Mouse (Mus musculus): Measurements from ENCODE around the gene Amotl2. TPM values are rescaled to one million over a fixed set of nuclear protein-coding genes. Genes with fewer than 3 reads are reported as not detected.

Amotl2 gene
- polyA plus RNA-seq, 1 experiment from 2014 or later, result 4.5 TPM

DNA sequence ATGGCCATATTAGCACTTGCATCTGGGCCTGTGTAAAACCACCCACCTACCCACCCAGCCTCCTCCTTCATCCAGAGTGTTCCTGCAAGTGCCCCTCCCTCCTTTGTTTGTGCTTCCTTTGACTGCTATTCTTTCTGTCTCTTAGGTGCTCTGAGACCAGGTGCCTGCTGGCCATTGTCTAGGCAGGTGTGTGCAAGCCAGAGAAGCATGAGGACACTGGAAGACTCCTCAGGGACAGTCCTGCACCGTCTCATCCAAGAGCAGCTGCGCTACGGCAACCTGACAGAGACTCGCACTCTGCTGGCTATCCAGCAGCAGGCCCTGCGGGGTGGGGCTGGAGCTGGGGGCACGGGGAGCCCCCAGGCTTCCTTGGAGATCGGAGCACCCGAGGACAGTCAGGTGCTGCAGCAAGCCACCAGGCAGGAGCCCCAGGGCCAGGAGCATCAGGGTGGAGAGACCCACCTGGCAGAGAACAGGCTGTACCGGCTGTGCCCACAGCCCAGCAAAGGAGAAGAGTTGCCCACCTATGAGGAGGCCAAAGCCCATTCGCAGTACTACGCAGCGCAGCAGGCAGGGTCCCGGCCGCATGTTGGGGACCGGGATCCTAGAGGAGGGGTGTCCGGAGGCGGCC is 3.6 kb downstream of the Amotl2 start:
- DNase-seq (no peak), ATAC-seq (ENCODE audit: low read depth) (no peak)
- peak overlapping the region; percentile 39; the same call in 1 of the 2 replicates for H3K9ac ChIP-seq
- H3K27ac ChIP-seq, result peak overlapping the region; percentile 20; the same call in 1 of the 2 replicates
- peaks cover 32% of the 10 kb centered on the region for H3K36me3 ChIP-seq
- H3K4me2 ChIP-seq, result peak overlapping the region; percentile 67
- WGBS (ENCODE audit: insufficient replicate concordance), result 64% methylated on average over 17 of the region's 17 CpGs
- no peaks in the 10 kb centered on the region for H3K9me3 ChIP-seq (replicated peaks)
- peaks cover 33% of the 10 kb centered on the region for H3K4me1 ChIP-seq (replicated peaks)
- peak overlapping the region; percentile 63 for H3K4me3 ChIP-seq (replicated peaks)
- peaks cover 59% of the 10 kb centered on the region for H3K27me3 ChIP-seq

DNA sequence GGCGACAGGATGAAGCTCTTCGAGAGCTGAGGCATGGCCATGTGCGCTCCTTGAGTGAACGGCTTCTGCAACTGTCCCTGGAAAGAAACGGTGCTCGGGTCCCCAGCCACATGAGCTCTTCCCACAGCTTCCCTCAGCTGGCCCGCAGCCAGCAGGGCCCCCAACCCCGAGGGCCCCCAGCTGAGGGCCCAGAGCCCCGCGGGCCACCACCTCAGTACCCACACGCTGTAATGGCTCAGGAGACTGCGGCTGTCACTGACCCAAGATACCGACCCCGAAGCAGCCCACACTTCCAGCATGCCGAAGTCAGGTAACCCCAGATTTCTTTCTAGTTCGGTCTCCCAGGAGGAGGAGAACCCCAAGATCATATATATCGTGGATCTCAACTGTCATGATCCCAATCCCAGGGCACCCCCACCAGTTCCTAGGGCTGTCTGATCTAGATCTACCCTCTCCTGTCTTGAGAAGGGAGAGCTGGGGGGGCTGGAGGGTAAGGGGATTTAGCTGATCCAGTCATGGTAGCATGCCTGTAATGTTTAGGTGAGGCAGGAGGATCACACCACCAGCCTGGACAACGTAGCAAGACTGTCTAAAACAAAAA is 4.2 kb downstream of the Amotl2 start:
- no peaks in the 10 kb centered on the region for H3K9me3 ChIP-seq (replicated peaks)
- H3K27ac ChIP-seq, result peak overlapping the region; percentile 20; the same call in 1 of the 2 replicates
- peak overlapping the region; percentile 36 for H3K9ac ChIP-seq
- peak overlapping the region; percentile 63 for H3K4me3 ChIP-seq (replicated peaks)
- H3K36me3 ChIP-seq, result peaks cover 32% of the 10 kb centered on the region
- 66% methylated on average over 18 of the region's 18 CpGs for WGBS (ENCODE audit: insufficient replicate concordance)
- peak overlapping the region; percentile 67 for H3K4me2 ChIP-seq
- peaks cover 34% of the 10 kb centered on the region for H3K4me1 ChIP-seq (replicated peaks)
- DNase-seq (no peak), ATAC-seq (ENCODE audit: low read depth) (no peak)
- peaks cover 55% of the 10 kb centered on the region for H3K27me3 ChIP-seq

DNA sequence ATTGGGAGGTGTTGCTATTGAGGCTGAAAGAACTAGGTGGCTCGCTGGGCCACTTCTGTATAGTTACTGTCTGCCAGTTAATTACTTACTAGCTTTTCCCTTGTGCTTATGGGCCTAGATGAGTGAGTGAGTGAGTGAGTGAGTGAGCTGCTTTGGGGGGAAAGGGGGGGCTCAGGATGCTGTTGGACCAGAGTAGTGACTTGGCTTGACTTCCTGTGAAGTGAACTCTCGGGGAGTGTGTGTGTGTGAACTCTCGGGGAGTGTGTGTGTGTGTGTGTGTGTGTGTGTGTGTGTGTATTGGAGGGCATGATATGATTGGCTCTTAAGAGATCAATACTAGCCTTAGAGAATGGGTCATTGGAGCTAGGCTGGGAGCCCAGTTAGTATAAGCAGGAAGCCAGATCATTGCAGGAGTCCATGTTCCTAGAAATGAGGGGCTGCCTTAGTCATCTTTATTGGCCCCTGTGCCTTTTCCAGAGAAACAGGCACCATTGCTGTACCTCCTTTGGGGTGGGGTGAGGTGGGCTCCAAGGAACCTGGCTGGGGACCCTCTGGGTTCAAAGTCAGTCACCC is 5.0 kb downstream of the Amotl2 start:
- Histone ChIP-seq H3K4me1 (replicated peaks) (peaks cover 40% of the 10 kb centered on the region), H3K4me3 (replicated peaks) (no peak overlapping the region), H3K9ac (no peak overlapping the region), H3K27me3 (peaks cover 47% of the 10 kb centered on the region), H3K36me3 (peaks cover 32% of the 10 kb centered on the region), H3K27ac (0 out of 2 replicates have a peak overlapping the region, but pooled peaks have one; percentile 58), H3K4me2 (peak overlapping the region; percentile 67; the same call in 1 of the 2 replicates), H3K9me3 (replicated peaks) (no peaks in the 10 kb centered on the region)
- WGBS (ENCODE audit: insufficient replicate concordance), result 40% methylated on average over 3 of the region's 3 CpGs
- DNase-seq, result no peak
- no peak for ATAC-seq (ENCODE audit: low read depth)

DNA sequence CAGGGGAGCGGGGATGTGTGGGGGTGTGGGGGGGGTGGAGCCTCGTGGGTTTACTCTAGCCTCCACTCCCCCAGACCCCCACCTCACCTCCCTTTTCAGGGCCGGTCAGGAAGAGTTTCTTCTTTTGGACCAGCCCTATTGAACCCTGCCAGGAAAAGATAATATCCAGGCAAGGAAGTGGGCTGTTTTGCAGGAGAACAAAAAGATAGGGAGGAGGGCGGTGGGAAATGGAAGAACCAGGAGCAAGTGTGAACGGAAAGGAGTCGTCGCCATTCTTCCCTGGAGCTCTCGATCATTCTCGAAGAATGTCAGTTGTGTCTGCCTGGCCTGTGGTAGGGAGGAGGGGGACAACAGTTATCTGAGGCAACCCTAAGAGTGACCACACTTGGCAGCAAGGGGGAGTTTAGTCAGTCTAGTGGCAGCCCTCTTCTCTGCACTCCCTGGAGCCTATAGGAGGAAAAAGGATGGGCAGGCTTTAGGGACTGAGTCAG is 5.6 kb downstream of the Amotl2 start:
- peak overlapping the region; percentile 67; the same call in 1 of the 2 replicates for H3K4me2 ChIP-seq

DNA sequence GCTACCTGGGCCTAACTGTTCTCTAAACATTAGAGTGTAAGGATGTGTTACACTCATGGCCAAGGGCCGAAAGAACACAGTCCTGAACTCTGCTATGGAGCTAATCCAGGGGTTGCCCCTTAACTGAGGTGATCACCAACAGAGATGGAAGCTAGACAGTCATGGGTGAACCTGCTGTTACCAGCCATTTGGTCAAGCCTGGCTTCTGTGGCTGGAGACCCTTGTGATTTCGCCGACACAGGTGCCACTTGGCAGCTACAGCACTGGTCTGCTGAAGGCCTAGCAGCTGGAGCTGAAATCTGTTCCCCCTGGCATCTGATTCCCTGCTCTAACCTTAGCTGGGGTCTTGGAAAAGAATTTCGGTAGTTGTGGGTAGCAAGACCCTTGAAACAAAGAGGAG is 6.3 kb downstream of the Amotl2 start:
- Histone ChIP-seq H3K4me2 (no peak overlapping the region), H3K27ac (peak overlapping the region; percentile 34; the same call in 1 of the 2 replicates)
- 74% methylated on average over 4 of the region's 4 CpGs for WGBS (ENCODE audit: insufficient replicate concordance)

More for the DNA sequence above, 5.6 kb downstream of the Amotl2 start:
- no peak overlapping the region for H3K9ac ChIP-seq
- 32% methylated on average over 9 of the region's 9 CpGs for WGBS (ENCODE audit: insufficient replicate concordance)
- H3K36me3 ChIP-seq, result peaks cover 36% of the 10 kb centered on the region
- no peak for ATAC-seq (ENCODE audit: low read depth)
- peaks cover 44% of the 10 kb centered on the region for H3K27me3 ChIP-seq
- H3K9me3 ChIP-seq (replicated peaks), result no peaks in the 10 kb centered on the region
- DNase-seq, result no peak
- H3K4me3 ChIP-seq (replicated peaks), result no peak overlapping the region
- peak overlapping the region; percentile 58; the same call in 1 of the 2 replicates for H3K27ac ChIP-seq
- peaks cover 44% of the 10 kb centered on the region for H3K4me1 ChIP-seq (replicated peaks)

DNA sequence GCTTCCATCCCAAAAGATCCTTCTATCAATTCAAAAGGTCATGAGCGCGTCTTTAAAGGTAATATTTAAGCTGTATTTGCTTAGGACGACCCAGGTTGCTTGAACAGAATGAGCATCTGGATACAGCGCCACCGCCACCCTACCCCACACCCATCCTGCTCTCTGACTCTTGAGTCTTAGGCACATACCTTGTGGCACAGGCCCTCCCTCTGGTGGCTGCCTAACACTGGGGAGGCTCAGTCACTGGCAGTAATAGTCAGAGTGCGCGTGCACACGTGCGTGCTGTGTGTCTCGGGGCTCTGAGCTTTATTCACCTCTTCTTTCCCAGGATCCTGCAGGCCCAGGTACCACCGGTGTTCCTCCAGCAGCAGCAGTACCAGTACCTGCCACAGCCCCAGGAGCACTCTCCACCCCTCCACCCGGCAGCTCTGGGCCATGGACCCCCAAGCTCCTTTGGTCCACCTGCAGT is 6.8 kb downstream of the Amotl2 start:
- 74% methylated on average over 12 of the region's 12 CpGs for WGBS (ENCODE audit: insufficient replicate concordance)
- ATAC-seq (ENCODE audit: low read depth) (no peak), DNase-seq (no peak)

More for the DNA sequence above, 6.3 kb downstream of the Amotl2 start:
- Histone ChIP-seq H3K9ac (no peak overlapping the region), H3K27me3 (peaks cover 38% of the 10 kb centered on the region), H3K4me1 (replicated peaks) (peaks cover 46% of the 10 kb centered on the region), H3K36me3 (peaks cover 41% of the 10 kb centered on the region), H3K4me3 (replicated peaks) (no peak overlapping the region), H3K9me3 (replicated peaks) (no peaks in the 10 kb centered on the region)
- ATAC-seq (ENCODE audit: low read depth), result no peak
- DNase-seq, result no peak

DNA sequence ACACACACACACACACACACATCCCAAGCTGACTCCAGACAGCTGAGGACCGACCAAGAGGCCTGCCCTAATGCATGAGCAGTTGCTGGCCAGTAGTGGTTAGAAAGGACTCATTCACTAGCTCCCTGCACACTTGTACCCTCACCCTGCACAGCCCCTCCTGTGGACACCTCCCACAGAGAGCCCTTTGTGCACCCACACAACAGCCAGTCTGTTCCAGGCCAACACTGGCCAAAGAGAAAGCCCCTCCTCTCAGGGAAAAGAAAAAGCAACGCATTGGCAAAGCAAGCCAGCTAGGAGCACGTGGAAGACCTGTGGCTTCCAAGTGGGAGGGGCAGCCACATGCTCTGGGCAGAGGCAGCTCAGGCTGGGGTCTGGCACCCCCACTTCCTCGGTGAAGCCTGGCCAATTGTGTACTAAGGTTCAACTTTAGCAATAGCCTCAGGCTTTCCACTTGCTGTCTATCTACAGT is 7.6 kb downstream of the Amotl2 start:
- Histone ChIP-seq H3K36me3 (peaks cover 50% of the 10 kb centered on the region), H3K27ac (no peak overlapping the region)

More for the DNA sequence above, 6.8 kb downstream of the Amotl2 start:
- H3K27ac ChIP-seq, result no peak overlapping the region
- H3K4me1 ChIP-seq (replicated peaks), result peaks cover 50% of the 10 kb centered on the region
- H3K36me3 ChIP-seq, result peaks cover 44% of the 10 kb centered on the region
- no peak overlapping the region for H3K4me3 ChIP-seq (replicated peaks)
- H3K9me3 ChIP-seq (replicated peaks), result no peaks in the 10 kb centered on the region
- no peak overlapping the region for H3K9ac ChIP-seq
- no peak overlapping the region for H3K4me2 ChIP-seq
- H3K27me3 ChIP-seq, result peaks cover 33% of the 10 kb centered on the region

DNA sequence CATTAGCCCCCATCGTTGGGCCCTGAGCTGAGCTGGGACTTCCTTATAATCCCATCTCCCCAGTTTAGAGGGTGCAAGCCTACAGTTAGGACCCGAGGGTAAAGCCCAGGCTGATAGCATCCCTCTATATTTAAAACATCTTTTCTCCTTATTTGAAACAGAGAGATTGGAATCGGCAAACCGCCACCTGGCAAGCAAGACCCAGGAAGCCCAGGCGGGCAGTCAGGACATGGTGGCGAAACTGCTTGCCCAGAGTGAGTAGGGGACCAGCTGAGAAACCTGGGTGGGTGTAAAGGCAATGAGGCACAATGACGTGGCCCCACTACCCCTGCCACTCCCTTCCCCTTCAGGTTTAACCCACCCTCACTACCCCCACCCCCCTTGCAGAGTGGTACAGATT is 8.5 kb downstream of the Amotl2 start:
- DNase-seq, result no peak
- Histone ChIP-seq H3K27ac (no peak overlapping the region; the same call in 1 of the 2 replicates), H3K9ac (no peak overlapping the region), H3K36me3 (peaks cover 58% of the 10 kb centered on the region), H3K4me3 (replicated peaks) (no peak overlapping the region), H3K27me3 (peaks cover 16% of the 10 kb centered on the region), H3K9me3 (replicated peaks) (no peaks in the 10 kb centered on the region), H3K4me1 (replicated peaks) (peaks cover 53% of the 10 kb centered on the region), H3K4me2 (no peak overlapping the region)
- 56% methylated on average over 7 of the region's 7 CpGs for WGBS (ENCODE audit: insufficient replicate concordance)
- ATAC-seq (ENCODE audit: low read depth), result no peak

More for the DNA sequence above, 7.6 kb downstream of the Amotl2 start:
- Histone ChIP-seq H3K4me3 (replicated peaks) (no peak overlapping the region), H3K4me2 (no peak overlapping the region), H3K27me3 (peaks cover 25% of the 10 kb centered on the region), H3K9ac (no peak overlapping the region), H3K4me1 (replicated peaks) (peaks cover 53% of the 10 kb centered on the region), H3K9me3 (replicated peaks) (no peaks in the 10 kb centered on the region)
- DNase-seq (no peak), ATAC-seq (ENCODE audit: low read depth) (no peak)
- WGBS (ENCODE audit: insufficient replicate concordance), result 28% methylated on average over 4 of the region's 4 CpGs

DNA sequence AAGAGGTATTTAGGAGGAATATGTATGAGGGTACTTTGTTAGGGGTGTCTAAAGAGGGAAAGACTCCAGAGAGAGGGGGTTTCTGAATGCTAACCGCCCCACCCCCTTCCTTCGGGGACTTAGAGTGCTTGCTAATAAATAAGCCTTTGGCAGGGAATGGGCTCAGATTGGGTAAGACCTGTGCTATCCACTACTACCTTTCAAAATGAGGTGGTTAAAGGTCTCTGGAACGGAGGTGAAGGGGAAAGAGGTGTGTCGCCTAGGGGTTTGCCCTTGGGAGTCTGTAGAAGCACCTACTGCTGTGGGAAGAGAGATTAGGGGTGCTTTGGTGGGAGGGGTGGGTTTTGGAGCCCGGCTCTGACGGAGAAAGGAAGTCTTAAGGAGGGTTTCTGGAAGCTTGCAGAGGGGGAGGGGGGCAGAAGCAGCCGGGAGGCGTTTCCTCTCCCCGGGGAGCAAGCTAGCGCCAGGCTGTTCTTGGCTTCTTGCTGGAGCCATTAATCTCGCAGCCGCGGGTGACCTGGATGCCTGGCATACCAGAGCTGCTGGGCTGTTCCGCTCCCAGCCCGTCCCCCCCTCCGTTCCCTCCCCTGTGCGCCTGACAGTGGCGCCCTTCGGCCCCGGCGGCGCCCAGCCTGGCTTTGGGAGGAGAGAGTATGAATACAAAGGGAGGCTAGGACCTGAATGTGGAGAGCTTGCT is 9.6 kb downstream of the Amotl2 start:
- Histone ChIP-seq H3K27me3 (0 out of 2 replicates have a peak, but pooled peaks cover 6% of the 10 kb centered on the region), H3K36me3 (peaks cover 58% of the 10 kb centered on the region), H3K9me3 (replicated peaks) (no peaks in the 10 kb centered on the region), H3K9ac (no peak overlapping the region), H3K4me3 (replicated peaks) (no peak overlapping the region), H3K27ac (peak overlapping the region; percentile 53), H3K4me2 (peak overlapping the region; percentile 40), H3K4me1 (replicated peaks) (peaks cover 47% of the 10 kb centered on the region)
- WGBS (ENCODE audit: insufficient replicate concordance), result 5% methylated on average over 22 of the region's 22 CpGs
- DNase-seq (no peak), ATAC-seq (ENCODE audit: low read depth) (peak; percentile 43)

DNA sequence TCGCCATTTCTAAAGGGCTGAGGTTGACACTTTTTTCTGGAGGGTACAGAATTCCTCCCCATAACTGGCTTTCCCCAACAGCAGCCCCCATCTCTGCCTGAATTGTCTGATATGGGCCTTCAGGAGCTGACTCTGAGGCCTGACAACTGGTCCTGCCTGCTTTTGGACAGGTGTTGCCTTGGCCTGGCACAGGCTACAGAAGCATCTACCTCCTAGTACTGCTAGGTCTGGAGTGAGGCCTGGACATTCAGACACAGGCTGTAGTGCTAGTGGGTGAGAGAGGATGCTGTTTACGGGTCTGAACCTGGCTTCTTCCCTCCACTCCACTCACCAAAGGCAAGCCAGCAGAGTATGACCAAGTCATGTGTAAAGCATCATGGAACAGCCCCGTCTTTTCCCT is 10.3 kb downstream of the Amotl2 start:
- peaks cover 51% of the 10 kb centered on the region for H3K4me1 ChIP-seq (replicated peaks)
- H3K4me2 ChIP-seq, result no peak overlapping the region
- H3K27ac ChIP-seq, result peak overlapping the region; percentile 4; the same call in 1 of the 2 replicates
- DNase-seq, result no peak
- peaks cover 63% of the 10 kb centered on the region for H3K36me3 ChIP-seq
- ATAC-seq (ENCODE audit: low read depth), result no peak
- no peak overlapping the region for H3K9ac ChIP-seq
- H3K4me3 ChIP-seq (replicated peaks), result no peak overlapping the region
- no peaks in the 10 kb centered on the region for H3K9me3 ChIP-seq (replicated peaks)
- H3K27me3 ChIP-seq, result 0 out of 2 replicates have a peak, but pooled peaks cover 6% of the 10 kb centered on the region
- WGBS (ENCODE audit: insufficient replicate concordance), result 45% methylated on average over 3 of the region's 3 CpGs

All from liver, embryonic 13.5 days (tissue).